Mouse (Mus musculus) right cerebral cortex, adult 18-20 months (tissue): ENCODE measurements around the gene Shox2.

Source experiments
- DNase-seq: peaks from one replicate; pipeline ENCODE4 v3.0.0; 2022; ENCODE audit warnings: mixed read lengths

Shox2 gene

DNA sequence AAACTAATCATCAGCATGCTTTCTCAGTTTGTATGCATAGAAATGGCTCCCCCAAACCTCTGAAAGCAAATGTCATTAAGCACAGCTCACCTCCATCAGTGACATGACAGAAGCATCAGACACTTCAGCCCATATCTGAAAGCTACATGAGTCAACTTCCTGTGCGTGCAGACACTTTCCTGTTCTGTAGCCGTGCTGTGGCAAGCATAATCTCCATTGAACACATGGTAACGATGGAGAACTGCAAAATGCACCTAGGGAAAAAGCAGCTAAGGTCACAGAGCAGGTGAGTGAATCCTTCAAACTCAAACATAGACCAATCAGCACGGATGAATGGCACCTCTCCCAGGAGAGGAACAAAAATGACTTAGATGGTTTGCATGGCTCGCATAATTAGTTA is 21.6 kb downstream of the Shox2 start:
- DNase-seq: no peak

DNA sequence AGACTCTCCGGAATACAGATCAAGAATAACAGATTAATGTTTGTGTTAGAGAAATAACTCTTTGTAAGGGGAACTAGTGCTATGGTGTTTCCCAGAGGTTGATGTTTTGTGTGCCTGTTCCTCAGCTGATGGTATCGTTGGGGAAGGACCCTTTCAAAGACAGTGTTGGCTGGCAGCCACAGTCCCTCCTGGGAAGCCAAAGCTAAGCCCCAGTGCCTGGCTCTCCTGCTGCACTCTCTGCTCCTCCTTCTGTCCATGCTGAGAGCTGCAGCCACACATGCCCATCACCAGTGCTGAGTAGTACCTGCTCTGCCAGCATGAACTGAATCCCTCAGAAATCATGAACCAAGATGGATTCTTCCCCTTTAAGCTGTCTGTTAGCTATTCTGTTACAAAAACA is 26.4 kb downstream of the Shox2 start:
- DNase-seq: no peak

DNA sequence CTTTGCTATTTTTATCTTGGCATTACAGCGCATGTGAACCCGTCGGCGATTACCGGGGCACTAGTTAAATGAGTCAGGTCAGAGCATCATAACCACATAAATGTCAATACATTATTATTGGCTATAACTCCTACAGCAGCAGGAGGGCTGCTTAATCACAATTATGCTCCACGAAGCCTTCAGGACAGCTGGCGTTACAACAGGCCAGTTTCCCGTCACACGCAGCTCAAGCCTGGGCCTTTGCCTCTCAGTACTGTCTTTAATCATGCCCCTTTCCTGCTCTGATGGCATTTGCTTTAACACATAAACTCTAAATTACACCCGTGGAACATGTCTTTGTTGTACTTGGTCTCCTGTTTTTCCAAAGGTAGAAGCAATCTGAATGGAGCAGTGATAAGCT is 41.9 kb downstream of the Shox2 start:
- no peak for DNase-seq

DNA sequence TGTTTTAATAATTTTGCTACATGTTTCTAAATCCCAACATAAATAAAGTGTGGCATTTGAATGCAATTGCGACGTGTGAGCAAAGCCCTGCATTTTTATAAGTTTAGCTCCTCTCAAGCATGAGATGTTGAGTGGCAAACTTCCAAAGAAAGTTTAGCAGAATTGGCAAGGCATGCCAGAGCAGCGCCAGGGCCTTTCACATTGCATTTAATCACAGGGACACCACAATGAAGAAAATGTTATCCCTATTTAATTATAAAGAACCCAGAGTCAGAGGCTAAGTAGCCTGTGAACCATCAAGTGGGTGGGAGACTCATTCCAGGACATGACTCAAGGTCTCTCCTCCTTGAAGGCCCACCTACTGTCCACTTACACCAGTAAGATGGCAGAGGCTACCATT is 59.1 kb downstream of the Shox2 start:
- no peak for DNase-seq
